Mouse (Mus musculus) neural tube, embryonic 14.5 days (tissue): ENCODE measurements around the gene Snrpa1. TPM values are rescaled to one million over a fixed set of nuclear protein-coding genes. Genes with fewer than 3 reads are reported as not detected.
"Not testable (repeated sequence)": the region's sequence is repeated elsewhere in the genome, so short reads cannot be mapped to it uniquely, and the experiment has no call there.

Experiments used
- ATAC-seq: fragments of 200-750 bp; cut with Nextera tagmentation; 2 replicates; pipeline ENCODE4 v1.8.0; 2017; ENCODE audit warnings: low read depth, mild to moderate bottlenecking, moderate TSS enrichment, moderate library complexity
- H3K27ac ChIP-seq: fragments of 300-500 bp; sonication (generic); 2 replicates; pipeline ENCODE4 v1.5.1; 2014; ENCODE audit warnings: low read depth, mild to moderate bottlenecking, control low read depth, low read length, moderate library complexity, mixed read lengths
- H3K27me3 ChIP-seq: fragments of 300-500 bp; sonication (generic); 2 replicates; pipeline ENCODE4 v1.6.1; 2014; ENCODE audit warnings: low read length; ENCODE audit not compliant: control insufficient read depth, insufficient read depth
- H3K36me3 ChIP-seq: fragments of 300-500 bp; sonication (generic); 2 replicates; pipeline ENCODE4 v1.6.1; 2014; ENCODE audit warnings: low read length, mixed read lengths; ENCODE audit not compliant: control insufficient read depth, insufficient read depth
- H3K4me1 ChIP-seq: fragments of 300-500 bp; sonication (generic); 2 replicates; pipeline ENCODE4 v1.6.1; 2014; ENCODE audit warnings: low read length; ENCODE audit not compliant: control insufficient read depth, insufficient read depth
- H3K4me2 ChIP-seq: fragments of 300-500 bp; sonication (generic); 2 replicates; pipeline ENCODE4 v1.6.1; 2014; ENCODE audit warnings: mild to moderate bottlenecking, low read depth, low read length, control low read depth
- H3K4me3 ChIP-seq: fragments of 300-500 bp; sonication (generic); 2 replicates; pipeline ENCODE4 v1.5.1; 2014; ENCODE audit warnings: low read depth, low read length, control low read depth, mixed read lengths
- H3K9ac ChIP-seq: fragments of 300-500 bp; sonication (generic); replicated peaks from 2 replicates; pipeline ENCODE4 v1.6.1; 2014; ENCODE audit warnings: low read depth, mild to moderate bottlenecking, control low read depth, low read length, mixed read lengths
- H3K9me3 ChIP-seq: fragments of 300-500 bp; sonication (generic); 2 replicates; pipeline ENCODE4 v1.6.1; 2016; ENCODE audit warnings: low read length; ENCODE audit not compliant: control insufficient read depth
- WGBS: fragments of 180-500 bp; shearing (Covaris S2); extraction: QIAGEN DNeasy Blood & Tissue Kit; methylation state at CpG from one replicate; pipeline ENCODE4 v1.1.7; 2014; 5-methylcytosine and 5-hydroxymethylcytosine counted together
- polyA plus RNA-seq: library from polyadenylated mRNA; unstranded; fragments of >200 nt; fragmentation: Nextera tagmentation; extraction: Ambion mirVana; gene quantifications from 2 replicates; pipeline ENCODE4 v1.2.1, GENCODE M21; 2014

The Snrpa1 gene
- polyA plus RNA-seq, 1 experiment from 2014 or later: 114 TPM

GRCm38 (mm10) chr7:66043552-66044459, 15.0 kb upstream of the Snrpa1 start, which contains the start of gene Gm45213:
Gene Gm45213 (plus strand): TSS chr7:66043602.
- peak; percentile 23; the same call in 1 of the 2 replicates for ATAC-seq
- Histone ChIP-seq H3K4me3 (no peak within 1 kb of the TSS), H3K36me3 (no peaks in the 10 kb centered on the region), H3K27ac (peak within 1 kb of the TSS; percentile 29; the same call in 1 of the 2 replicates), H3K9me3 (no peaks in the 10 kb centered on the region), H3K27me3 (no peaks in the 10 kb centered on the region), H3K4me1 (peaks cover 31% of the 10 kb centered on the region), H3K9ac (no peak within 1 kb of the TSS), H3K4me2 (no peak within 1 kb of the TSS)
- 63% methylated on average over 10 of the region's 10 CpGs for WGBS

DNA sequence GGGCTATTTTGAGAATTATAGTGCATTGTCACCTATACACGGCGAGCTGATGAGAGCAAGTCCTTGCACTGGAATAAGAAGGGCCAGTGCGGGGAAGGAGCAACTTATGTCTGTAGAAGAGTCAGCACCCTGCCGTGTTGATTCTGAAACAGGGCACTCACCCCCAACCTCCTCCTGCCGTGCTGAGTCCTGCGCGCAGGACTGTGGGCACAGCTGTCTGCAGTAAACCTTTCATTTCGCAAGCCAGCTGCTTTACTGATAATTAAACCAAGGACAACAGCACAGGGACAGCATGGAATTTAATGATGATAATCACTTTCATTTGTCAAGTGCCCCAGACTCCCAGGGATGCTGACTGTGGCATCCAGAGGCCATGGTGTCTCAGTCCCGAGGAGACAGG, 14.2 kb upstream of the Snrpa1 start:
- WGBS: 10% methylated on average over 9 of the region's 9 CpGs
- no peaks in the 10 kb centered on the region for H3K36me3 ChIP-seq
- H3K4me1 ChIP-seq: peaks cover 26% of the 10 kb centered on the region
- no peaks in the 10 kb centered on the region for H3K9me3 ChIP-seq
- no peak overlapping the region for H3K4me3 ChIP-seq
- no peak overlapping the region for H3K9ac ChIP-seq
- no peak overlapping the region for H3K27ac ChIP-seq
- H3K27me3 ChIP-seq: no peaks in the 10 kb centered on the region
- peak; percentile 59; the same call in 1 of the 2 replicates for ATAC-seq
- H3K4me2 ChIP-seq: 0 out of 2 replicates have a peak overlapping the region, but pooled peaks have one; percentile 6

GRCm38 (mm10) chr7:66046921-66047918, 11.6 kb upstream of the Snrpa1 start:
- Histone ChIP-seq H3K27ac (no peak overlapping the region), H3K9me3 (no peaks in the 10 kb centered on the region), H3K4me1 (peaks cover 26% of the 10 kb centered on the region), H3K4me2 (no peak overlapping the region), H3K27me3 (no peaks in the 10 kb centered on the region), H3K36me3 (no peaks in the 10 kb centered on the region), H3K4me3 (no peak overlapping the region), H3K9ac (no peak overlapping the region)
- 62% methylated on average over 17 of the region's 17 CpGs for WGBS
- no peak for ATAC-seq

- Histone ChIP-seq H3K4me3 (no peak overlapping the region), H3K27ac (no peak overlapping the region), H3K9me3 (no peaks in the 10 kb centered on the region), H3K27me3 (no peaks in the 10 kb centered on the region), H3K4me1 (peaks cover 26% of the 10 kb centered on the region), H3K36me3 (no peaks in the 10 kb centered on the region), H3K9ac (no peak overlapping the region), H3K4me2 (no peak overlapping the region)
- ATAC-seq: no peak
- WGBS: 82% methylated on average over 4 of the region's 4 CpGs
Observed at GRCm38 (mm10) chr7:66047975-66048374, 10.8 kb upstream of the Snrpa1 start.

DNA sequence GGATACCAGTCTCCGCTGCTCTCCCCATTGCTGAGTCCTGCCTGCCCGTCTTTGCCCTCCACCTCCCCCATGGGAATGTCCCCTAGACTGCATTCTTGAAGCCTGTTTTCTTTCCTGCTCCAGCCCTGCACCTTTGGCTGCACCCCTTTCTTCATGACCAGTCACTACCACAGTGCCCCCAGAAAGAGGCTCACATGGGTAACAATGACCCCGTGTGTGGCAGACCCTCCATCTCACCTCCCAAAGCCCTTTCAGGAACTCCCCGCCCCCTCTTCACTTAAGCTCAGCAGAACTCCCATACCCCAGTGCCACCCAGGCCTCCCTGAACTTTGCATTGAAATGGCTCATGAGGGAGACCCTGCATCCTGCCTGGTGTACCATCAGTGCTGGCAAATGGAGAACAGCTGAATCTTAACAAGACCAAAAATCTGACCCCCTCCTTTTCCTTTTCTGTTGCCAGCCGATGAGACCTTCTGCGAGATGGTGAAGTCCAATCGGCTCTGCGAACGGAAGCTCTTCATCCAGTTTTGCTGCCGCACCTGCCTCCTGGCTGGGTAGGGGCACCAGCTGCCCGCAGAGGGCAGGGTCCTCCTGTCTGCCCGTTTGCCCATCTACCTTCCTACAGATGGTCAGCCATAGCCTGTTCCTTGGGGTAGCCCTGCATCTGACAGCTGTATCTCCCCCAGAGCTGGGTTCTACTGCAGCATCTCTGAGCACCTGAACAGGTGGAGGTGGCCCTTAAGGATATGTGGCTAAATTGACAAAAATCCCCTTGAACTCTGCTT, 10.2 kb upstream of the Snrpa1 start:
- Histone ChIP-seq H3K4me1 (peaks cover 26% of the 10 kb centered on the region), H3K9ac (no peak overlapping the region), H3K4me3 (no peak overlapping the region), H3K9me3 (no peaks in the 10 kb centered on the region), H3K27ac (no peak overlapping the region), H3K36me3 (no peaks in the 10 kb centered on the region), H3K4me2 (no peak overlapping the region), H3K27me3 (no peaks in the 10 kb centered on the region)
- 86% methylated on average over 12 of the region's 12 CpGs for WGBS
- no peak for ATAC-seq

DNA sequence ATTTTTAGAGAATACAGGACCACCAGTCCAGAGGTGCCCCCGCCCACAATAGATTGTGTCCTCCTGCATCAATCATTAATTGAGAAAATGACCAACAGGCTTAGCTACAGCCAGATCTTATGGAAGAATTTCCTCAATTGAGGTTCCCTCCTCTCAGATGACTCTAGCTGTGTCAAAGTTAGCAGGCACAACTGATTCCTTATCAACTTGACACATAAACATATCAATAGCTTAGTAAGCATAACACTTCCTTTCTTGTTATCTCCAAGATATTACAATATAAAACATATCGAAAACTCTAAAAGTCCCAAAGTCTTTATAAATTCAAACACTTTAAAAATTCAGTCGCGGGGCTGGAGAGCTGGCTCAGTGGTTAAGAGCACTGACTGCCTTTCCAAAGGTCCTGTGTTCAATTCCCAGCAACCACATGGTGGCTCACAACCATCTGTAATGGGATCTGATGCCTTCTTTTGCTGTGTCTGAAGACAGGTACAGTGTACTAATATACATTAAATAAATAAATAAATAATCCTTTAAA, 4.8 kb upstream of the Snrpa1 start:
- Histone ChIP-seq H3K9me3 (no peaks in the 10 kb centered on the region), H3K36me3 (no peaks in the 10 kb centered on the region), H3K4me2 (no peak overlapping the region), H3K27ac (no peak overlapping the region), H3K4me3 (no peak overlapping the region), H3K9ac (no peak overlapping the region), H3K4me1 (no peaks in the 10 kb centered on the region), H3K27me3 (no peaks in the 10 kb centered on the region)
- WGBS: 89% methylated on average over 4 of the region's 4 CpGs
- no peak for ATAC-seq

DNA sequence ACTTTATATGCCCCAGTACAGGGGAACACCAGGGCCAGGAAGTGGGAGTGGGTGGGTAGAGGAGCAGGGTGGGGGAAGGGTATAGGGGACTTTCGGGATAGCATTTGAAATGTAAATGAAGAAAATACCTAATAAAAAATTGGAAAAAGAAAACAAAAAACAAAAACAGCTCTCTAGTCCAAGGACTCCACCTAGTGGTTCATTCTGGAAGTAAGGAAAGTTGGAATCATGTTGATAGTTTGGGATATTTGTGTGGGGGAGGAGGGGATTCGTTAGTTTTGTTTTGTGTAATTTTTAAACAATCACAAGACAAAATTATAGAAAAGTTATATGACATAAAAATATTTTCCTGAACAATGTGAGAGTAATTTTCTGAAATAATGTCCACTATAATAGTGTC, 3.4 kb upstream of the Snrpa1 start:
- not testable (repeated sequence) for H3K27ac ChIP-seq, H3K4me2 ChIP-seq, H3K9ac ChIP-seq, ATAC-seq, H3K9me3 ChIP-seq, H3K4me1 ChIP-seq, H3K4me3 ChIP-seq, H3K27me3 ChIP-seq, H3K36me3 ChIP-seq
- 18% methylated on average over 2 of the region's 2 CpGs for WGBS
